Mouse (Mus musculus): ENCODE results near the gene Klf13. TPM values are rescaled to one million over a fixed set of nuclear protein-coding genes. Genes with fewer than 3 reads are reported as not detected.

The Klf13 gene
- polyA plus RNA-seq (2012; rRNA removed), result 23.9 and 25.3 TPM in 2 replicates

DNA sequence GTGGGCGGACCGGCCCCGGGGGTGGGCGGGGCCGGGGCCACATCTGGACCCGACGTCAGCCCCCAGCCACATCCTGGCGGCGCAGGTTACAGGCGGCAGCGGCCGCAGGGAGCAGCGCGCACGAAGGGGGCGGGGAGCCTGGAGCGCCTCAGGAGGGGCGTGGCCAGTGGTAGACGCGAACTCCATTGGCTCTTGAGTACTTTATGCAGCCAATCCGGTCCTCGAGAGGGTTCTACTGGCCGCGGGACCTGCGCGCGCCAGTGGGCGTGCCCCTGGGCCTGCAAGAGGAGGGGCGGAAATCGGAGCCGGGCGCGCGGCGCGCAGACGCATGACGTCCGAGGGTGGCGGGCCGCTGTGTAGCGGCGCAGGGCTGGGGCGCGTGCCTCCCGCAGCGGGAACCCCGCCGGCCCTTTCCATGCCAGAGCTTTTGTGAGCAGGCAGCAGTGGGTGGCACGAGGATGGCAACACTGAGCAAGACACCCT lies at the start of gene Klf13:
Klf13 (minus strand) TSS at position 2 of the 483 bp plus-strand sequence.
- DNase-seq (ENCODE audit: low read depth, low spot score), result peak; percentile 93
- WGBS, result under 1% methylated on average over 49 of the region's 50 CpGs

DNA sequence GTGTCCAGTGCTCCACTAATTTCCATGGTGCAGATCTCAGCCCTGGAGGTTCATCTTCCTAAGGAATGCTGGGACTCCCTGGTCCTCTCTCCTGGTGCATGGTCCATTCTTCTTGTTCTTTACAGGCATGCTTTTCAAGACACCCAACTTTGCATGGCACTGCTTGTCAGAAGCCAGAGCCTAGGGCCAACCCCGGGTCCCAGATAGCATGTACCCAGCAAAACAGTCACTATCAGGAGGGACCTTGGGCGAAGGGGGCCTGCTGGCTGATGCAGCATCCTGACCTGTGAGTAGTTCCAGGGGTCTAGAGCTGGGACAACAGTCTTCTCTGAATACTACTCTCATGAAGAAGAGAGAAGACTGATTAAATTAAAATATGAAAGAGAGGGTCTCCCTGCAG lies 49.7 kb upstream of the Klf13 start:
- no peak for DNase-seq (ENCODE audit: low read depth, low spot score)
- 88% methylated on average over 2 of the region's 2 CpGs for WGBS

DNA sequence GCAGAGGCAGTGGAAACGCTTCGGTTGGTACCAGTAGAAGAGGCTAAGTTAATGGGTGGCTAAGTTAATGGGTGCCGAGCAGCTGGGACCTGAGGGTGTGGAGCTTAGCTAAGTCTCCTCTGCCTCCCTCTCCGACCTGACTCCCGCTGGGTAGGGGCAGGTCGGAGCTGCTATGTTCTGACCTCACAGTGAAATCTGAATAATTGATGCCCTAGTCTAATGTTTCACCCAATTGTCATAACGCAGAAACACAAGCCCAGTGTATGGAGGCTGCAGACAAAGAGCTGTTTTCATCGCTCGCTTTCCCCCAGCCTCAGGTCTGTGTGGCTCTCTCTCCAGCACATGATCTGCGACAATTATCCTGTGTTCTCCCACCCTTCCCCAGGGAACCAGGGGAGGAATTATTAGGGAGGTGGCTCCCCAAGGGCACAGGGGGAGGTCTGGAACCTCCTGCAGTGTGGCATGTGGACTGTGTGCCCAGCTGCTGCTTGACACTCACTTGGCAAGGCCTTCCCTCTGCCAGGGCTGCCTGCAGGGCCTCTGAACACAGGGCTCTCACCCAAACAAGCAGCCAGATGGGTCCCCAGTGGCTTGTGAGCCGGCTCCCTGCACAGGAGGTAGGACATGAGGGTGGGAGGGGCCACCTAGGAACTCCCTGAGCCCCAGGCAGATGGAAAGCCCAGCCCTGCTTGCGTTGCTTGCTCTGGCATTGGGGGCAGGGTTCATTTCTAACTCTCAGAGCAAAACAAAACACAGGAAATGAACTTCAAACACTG lies 47.9 kb upstream of the Klf13 start:
- DNase-seq (ENCODE audit: low read depth, low spot score), result no peak
- 27% methylated on average over 12 of the region's 12 CpGs for WGBS

DNA sequence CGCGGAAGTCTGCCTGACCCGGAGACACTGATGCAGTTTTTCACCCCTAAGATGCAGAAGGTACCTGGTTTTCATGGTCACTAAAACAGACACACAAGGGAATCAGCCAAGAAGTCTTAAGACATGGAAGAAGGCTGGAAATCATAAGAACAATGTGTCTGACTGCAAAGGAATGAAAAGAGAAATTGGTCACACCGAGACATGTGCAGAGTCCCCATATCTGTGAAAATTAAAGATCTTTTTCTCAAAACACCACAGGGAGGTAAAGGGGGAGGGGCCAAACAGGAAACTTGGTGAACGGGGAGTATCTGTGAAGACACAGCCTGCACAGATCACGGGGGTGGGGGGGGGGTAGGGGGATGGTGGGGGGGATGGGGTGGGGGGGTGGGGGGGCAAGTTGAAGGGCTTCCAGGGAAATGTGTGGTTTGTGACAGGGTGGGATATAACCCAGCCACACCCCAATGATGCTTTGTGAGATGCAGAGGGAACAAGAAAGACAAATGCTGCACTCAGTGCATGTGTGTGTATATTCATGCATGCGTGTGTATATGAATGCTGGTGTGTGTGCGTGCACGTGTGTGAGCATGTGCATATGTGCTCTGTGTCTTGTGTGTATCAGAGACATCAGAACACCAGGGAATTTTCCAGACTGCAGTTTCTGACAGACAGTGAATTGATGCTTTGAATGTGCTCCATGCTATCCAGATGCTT lies 47.1 kb upstream of the Klf13 start:
- no peak for DNase-seq (ENCODE audit: low read depth, low spot score)
- WGBS, result 72% methylated on average over 9 of the region's 9 CpGs

DNA sequence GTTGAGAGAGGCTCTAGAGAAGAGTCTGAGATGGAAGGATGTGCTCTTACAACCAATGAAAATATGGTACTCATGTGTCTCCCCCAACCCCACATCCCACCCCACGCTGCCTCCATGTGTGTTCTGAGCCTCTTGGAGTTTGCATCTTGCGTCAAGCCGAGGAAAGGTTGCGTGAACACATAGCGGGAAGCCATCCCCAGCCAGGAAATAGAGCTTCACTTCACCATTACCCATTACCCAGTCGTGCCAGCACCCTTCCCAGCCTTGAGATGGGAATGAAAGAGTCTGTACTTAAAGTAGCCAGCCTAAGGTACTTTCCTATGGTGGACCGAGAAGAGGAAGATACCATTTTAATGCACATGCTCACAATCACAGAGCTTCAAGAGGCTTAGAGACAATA lies 46.6 kb upstream of the Klf13 start:
- 89% methylated on average over 7 of the region's 7 CpGs for WGBS
- DNase-seq (ENCODE audit: low read depth, low spot score), result no peak

DNA sequence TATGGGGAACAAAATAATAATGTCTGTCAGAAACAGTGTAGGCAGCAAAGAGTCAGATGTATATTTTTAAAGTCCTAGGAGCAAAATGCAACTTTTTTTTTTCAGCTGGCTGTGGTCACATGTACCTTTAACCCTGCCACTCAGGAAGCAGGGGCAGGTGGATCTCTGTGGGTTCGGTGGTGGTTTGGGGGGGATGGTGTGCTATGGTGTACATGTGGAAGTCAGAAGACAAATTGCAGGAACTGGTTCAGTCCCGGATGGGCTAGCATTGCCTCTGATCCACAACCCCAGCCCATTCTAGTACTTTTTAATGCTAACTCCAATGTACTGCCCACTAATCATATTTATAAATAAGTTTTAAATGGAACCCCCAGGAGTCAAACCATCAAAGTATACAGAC lies 45.6 kb upstream of the Klf13 start:
- 76% methylated on average over 2 of the region's 2 CpGs for WGBS
- DNase-seq (ENCODE audit: low read depth, low spot score), result no peak

DNA sequence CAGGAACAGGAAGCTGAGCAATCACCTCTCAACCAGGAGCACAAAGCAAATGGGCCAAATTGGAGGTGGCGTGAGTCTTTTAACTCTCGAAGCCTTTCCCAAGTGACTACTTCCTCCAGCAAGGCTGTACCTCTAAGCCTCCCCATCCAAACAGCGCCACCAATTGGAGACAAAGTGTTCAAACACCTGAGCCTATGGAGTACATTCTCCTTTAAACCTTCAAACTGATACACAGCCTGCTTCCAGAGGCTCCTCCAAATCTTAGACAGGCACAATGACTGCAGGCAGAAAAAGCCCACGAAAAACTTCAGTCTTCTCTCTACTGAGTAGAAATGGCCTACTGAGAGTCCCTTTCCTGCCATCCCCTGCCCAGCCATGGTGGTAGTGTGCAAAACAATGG lies 38.9 kb upstream of the Klf13 start:
- 90% methylated on average over 4 of the region's 4 CpGs for WGBS
- DNase-seq (ENCODE audit: low read depth, low spot score), result no peak

DNA sequence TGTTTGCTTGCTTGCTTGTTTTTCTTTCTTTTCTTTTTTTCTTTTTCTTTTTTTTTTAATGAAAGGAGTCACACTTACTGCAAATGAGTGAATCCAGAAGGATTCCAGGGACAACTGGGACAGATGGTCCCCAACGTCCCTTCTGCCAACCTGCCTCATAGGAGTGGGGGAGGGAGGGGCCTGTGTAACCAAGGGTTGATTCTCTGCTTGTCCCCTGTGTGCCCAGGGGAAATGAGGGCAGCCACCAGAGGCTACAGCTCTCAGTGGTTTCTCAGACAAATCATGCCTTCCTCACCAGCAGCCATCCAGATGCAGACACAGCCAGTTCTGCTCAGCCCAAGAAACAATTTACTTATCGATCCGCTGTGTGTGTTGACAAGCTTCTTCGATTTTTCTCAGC lies 32.3 kb upstream of the Klf13 start:
- DNase-seq (ENCODE audit: low read depth, low spot score), result no peak
- WGBS, result 80% methylated on average over 4 of the region's 4 CpGs

DNA sequence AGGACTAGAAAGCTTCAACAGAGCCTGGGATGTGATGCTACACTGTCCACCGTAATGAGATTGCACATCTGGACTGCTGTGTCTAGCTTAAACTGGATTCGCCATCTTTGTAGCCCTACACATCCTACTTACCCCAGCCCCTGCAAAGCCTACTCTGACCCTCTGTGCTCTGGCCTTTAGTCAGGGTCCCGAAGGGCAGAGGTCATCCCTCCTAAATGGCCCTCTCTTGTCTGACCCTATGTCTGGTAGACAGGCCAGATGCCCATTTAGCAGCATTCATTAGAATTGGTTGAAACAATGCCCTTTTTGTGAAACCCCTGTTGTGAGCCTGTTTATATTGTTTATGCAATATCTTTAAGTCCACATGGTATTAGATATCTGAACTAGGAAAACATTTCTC lies 31.2 kb upstream of the Klf13 start:
- 80% methylated on average over 3 of the region's 3 CpGs for WGBS
- DNase-seq (ENCODE audit: low read depth, low spot score), result no peak

DNA sequence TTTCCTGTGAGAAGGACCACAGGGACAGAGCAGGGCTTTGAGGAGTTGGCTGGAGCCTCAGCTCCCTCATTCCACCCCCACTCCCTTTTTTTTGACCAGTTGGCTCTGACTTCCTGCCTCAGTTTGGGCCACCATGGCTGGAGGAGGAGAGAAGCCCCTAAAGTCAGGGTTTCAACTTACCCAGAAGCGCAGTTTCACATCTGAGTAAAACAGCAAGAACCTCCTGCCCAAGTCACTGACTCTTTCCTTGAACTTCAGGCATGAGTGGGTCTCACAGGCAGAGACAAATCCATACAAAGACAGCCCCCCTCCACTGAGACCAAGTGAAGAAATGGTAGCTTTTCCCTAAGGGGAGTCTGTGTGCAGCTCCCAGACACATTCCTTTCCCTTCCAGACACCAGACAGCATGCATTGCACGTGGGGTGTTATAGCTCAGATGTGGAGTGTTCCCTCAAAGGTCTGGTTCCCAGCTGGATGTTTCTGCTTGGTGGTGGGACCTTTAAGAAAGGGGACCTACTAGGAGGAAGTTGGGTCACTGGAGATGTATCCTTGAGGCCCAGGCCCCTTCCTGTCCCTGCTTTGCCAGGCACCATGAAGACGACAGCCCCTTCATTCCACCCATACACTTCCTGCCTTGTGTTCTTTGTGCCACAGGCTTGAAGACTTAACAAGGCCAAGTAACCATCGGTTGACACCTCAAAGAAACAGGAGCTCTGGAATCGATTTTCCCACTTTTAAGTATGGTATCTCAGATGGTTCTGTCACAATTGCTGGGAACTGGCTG lies 27.1 kb upstream of the Klf13 start:
- 78% methylated on average over 5 of the region's 5 CpGs for WGBS
- no peak for DNase-seq (ENCODE audit: low read depth, low spot score)

DNA sequence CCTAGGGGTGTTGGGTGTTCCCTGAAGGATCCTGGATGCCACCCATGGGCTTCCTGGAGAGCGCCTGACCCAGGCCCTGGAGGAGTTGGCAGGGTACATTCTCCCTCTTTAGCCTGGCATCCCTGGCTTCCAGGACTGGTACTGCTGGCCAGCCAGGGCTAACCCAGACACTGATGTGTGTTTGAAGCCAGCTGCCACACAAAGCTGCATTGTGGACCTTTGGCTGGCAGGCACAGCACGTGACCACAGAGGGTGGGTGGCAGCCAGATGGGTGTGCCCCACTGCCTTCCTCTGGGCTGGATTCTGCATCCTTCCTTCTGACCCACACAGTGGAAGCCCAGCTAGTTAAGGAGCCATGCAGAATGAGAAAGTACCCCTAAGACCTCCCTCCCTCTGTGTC lies 26.4 kb upstream of the Klf13 start:
- DNase-seq (ENCODE audit: low read depth, low spot score), result no peak
- 26% methylated on average over 2 of the region's 2 CpGs for WGBS

DNA sequence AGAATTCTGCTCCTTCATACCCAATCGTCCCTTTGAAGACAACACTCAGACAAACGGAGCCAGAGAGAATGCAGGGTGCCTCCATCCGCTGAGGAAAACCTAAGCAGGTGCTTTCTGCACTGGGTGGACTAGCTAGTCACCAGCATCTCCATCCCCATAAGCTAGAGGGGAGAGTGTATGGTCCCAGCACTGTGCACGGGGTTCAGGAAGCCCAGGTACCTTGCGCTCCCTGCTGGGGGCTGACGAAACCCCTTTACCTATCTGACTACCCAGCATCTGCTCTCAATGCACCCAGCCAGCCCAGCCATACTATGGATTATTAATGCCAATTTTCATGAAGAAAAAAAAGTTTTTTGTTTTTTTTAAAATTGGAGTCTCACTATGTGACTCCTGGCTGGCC lies 25.4 kb upstream of the Klf13 start:
- 86% methylated on average over 6 of the region's 6 CpGs for WGBS
- DNase-seq (ENCODE audit: low read depth, low spot score), result no peak

DNA sequence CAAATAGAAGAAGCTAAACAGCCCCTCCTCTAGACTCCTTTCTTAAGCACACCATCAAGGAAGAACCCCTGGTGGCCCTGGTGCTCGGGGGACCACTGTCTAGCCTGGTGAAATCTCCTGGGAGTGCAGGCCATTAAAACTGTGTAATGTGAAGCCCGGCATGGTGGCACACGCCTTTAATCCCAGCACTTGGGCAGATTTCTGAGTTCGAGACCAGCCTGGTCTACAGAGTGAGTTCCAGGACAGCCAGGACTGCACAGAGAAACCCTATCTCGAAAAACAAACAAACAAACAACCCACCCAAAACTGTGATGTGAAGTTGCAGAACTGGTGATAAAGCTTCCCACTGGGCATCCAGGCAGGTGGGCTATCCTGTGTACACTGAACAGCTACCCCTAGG lies 24.9 kb upstream of the Klf13 start:
- DNase-seq (ENCODE audit: low read depth, low spot score), result no peak
- WGBS, result 72% methylated on average over 5 of the region's 5 CpGs

DNA sequence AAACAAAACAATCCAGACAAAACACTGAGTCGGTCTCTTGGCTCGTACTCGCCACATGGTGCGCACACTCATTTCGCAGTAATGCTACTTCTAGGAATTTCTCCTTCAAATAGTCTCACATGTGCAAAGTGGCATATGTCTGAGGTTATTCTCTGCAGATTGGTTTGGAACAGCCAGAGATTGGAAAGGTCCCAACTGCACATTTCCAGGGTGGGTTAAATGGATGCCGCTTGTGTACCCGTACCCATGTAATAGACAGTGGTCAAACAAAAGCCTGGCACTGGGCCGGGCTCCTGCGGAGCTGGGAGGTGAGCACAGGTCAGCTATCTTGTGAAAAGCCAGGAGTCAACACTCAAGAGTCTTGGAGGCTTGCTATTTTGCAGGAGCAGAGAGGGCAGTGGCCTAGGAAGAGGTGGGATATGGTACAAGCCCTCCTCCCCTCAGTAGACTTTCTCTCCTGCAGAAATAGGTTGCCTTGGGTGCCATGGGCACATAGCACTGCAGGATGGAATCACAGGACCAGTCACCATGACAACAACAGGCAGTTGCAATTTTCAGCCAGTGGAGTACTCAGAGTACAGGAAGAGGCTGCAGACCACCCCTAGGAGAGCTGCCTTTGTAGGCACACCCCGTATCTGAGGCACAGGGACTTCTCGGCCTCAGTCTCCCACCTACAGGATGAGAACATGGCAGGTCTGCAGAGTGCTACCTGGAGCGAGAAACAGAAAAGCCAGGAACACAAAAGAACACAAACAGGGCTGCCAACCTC lies 19.3 kb upstream of the Klf13 start:
- WGBS, result 87% methylated on average over 12 of the region's 12 CpGs
- DNase-seq (ENCODE audit: low read depth, low spot score), result no peak

DNA sequence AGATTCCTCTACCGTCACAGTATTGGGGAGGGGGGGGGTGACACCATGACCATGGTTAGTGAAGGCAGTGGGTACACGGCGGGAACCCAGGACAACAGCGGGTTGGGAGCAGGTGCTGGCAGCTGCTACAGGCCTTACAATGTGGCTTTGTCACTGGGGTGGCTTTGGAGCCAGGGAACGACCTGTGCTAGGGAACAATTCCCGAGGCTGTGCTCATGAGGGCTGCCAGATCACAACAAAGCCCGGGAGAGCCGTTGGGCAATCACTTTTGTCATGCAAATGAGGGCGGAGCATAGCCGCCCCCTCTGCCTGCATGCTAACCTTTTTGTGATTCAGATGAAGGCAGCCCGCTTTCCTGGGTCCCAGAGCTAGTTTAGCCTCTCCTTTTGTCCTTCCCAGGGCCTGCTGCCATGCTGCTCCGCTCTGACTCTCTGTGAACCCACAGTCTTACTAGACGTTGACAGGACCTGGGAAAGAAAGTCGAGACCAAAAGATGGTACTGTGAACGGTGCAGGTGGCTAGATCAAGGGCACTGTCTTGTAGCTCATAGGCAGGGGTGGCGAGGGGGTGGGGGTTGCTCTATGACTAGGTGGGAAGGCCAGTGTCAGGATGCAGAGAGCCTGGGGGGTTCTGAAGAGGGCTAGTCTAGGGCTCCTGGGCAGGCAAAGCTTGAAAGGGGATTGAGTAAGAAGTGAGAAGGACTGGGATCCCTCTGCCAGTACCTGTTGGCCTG lies 18.4 kb upstream of the Klf13 start:
- DNase-seq (ENCODE audit: low read depth, low spot score), result no peak
- WGBS, result 42% methylated on average over 16 of the region's 16 CpGs

DNA sequence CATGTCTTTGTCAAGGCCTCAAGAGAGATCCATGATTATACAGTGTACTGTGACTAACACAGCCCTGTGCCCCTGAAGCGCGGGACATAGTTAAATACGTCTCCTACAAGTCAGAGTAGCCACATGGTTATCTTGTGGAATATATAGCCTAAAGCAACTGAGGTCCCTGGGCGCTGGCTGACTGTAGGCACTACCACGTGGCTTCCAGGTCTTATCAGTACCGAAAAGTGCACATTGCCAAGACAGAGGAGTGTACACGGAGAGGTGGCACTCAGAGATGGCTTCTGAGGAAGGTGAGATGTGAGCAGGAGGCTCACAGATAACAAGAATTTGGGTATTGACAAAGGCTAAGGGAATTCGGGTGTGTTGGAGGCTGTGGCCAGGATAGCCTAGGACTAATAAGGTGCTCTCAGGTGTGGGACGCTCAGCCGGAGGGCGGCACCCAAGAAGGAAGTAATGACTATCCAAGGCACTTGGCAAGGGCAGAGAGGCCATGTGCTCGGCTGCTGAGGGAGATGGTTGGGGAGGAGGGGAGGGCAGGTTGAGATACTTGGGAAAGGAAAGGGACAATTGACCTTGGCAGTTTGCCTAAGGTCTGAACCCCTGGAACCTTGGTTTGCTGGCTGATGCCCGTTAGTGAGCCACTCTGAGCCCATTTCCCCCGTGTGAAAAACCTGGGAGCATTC lies 17.6 kb upstream of the Klf13 start:
- 44% methylated on average over 14 of the region's 14 CpGs for whole genome bisulfite sequencing
- peak; percentile 44 for DNase-seq (ENCODE audit: low read depth, low spot score)

DNA sequence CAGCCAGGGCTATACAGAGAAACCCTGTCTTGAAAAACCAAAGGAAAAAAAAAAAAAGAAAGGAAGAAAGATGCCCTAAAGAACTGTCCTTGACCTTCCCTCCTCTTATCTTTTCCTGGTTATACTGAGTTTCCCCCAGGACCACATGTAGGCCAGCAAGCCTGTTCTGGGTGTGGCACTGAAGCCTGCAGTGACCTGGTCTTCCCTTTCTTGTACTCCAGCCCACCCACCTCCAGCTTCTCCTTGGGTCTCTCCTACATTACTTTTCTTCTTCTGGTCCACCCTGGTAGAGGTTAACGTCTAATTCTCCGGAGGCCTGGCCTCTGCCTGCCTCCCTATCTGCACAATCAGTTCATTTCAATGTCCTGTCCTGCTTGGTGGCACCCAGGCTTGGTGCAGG lies 16.7 kb upstream of the Klf13 start:
- WGBS, result 91% methylated on average over 2 of the region's 2 CpGs
- DNase-seq (ENCODE audit: low read depth, low spot score), result no peak

DNA sequence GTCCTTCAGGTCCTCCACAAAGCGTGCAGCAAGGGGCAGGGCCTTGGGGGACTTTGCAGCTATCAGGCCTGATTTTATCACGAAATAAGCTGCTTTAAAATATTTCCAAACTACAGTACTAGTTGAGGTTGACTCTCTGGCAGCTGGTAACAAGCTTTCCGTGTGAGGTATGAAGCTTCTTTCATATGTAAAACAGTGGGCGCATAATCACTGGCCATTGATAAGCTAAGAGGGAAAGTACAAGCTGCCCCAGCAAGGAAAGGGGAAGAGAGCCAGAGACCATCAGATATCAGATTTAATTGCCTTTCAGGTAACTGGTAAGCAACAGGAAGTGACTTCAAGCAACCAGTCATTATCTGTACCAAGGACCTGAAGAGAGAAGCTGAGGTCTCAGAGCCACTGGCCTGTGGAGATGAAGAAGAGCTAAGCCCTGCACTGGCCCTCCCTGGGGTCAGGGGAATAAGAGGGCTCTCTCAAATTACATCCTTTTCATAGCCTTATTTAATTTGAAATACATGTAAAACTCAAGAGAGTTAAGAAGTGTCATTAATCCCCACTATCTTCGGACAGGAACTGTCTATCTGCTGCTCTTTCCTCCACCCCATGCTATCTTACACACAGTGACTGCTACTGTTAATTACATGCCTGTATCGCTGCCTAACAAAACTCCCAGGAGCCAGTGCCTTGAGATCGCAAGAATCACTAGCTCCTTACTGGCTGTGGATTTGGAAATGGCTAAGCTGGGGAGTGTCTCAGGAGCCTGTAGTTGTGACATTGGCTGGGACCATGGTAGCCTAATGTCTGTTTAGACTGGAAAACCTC lies 13.6 kb upstream of the Klf13 start:
- no peak for DNase-seq (ENCODE audit: low read depth, low spot score)
- 88% methylated on average over 7 of the region's 7 CpGs for WGBS

Measured in large intestine, adult 2 months (tissue).